Mouse (Mus musculus): ENCODE results near the gene Ehd2.
A peak's percentile ranks its signal among the peaks of the same experiment; 100 is the strongest.
"Not testable (repeated sequence)": the region's sequence is repeated elsewhere in the genome, so short reads cannot be mapped to it uniquely, and the experiment has no call there.

Gene Ehd2

DNA sequence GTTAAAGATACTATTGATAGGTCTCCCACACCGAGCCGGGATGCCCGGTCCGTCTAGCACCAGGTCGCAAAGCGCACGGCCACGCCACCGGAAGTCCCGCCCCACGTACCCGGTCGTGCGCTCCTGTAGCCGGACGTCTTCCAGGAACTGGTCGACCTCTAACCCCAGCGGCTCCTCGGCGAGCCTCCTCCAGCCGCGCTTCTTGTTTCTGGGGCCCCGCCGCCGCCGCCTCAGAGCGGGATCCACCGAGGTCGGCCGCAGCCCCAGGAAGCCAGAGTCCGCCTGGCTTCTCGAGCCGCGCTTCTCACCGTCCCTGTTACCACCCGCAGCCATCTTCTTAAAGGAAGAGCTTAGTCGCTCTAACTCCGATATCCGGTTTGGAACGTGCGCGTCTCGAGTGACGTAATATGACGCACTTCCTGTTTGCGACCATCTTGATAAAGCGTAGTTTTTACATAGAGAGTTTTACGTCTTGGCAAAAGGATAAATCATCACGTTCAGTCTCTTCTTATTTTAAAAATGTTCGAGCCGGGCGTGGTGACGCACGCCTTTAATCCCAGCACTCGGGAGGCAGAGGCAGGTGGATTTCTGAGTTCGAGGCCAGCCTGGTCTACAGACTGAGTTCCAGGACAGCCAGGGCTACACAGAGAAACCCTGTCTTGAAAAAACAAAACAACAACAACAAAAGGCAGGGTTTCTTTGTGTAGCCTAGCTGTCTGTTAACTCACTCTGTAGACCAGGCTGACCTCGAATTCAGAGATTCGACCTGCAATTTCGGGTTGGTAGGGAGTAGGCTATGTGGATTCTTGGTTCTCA is 21.4 kb downstream of the Ehd2 start, which contains the start of gene Nop53:
Nop53 (minus strand) TSS at position 354 of the 816 bp plus-strand sequence.
- DNase-seq (ENCODE audit: low read depth, low spot score): peak; percentile 96

DNA sequence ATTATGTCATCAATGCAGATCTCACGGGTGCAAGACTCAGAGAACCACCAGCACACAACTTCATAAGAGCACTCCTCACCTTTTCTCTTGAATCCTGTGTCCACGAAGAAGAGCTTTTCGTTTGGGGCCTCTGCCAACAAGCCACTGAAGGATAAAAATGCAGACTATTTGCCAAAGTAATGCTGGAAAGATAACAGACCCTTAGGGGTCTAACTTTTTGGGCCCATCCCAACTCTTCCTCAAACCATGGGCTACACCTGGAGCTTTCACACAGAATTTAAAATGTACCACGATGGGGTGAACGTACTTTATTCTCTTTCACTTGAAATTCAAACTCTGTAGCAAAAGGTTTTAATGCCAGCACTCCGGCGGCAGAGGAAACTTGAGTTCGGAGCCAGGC is 22.2 kb downstream of the Ehd2 start:
- no peak for DNase-seq (ENCODE audit: low read depth, low spot score)

DNA sequence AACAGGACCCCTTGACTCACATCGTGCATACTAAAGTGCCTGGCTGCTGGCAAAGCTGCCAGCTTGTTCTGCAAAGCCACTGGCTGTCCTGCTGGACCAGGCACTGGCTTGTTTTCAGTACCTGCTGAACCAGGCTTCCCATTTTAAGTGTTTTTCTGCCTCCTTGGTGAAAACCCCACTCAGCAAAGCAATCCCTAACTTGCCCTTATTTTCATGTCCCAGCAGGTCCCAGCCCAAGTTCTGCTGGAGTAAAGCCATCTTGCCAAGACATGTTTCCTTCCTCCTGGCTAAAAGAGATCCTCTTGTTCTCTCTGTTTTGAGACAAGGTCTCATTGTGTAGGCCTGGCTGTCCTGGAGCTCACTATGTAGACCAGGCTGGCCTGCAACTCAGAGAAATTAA is 23.1 kb downstream of the Ehd2 start:
- DNase-seq (ENCODE audit: low read depth, low spot score): no peak

DNA sequence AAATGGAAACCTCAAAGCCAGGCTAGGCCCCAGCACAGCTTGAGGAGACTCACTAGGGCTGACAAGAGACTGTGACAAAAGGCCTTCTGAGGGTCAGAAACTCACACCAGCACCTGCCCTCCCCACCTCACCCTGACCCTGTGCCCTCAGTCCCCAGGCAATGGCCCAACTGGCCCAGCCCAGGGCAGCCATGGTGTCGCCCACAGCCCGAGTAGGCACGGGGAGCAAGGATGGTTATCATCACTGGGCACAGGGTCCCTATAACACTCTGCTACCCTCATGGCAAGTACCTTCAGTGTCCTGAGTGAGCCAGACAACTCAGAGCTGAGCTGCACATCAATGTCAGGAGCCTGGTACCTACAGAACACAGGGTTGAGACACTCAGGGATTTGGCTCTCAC is 28.7 kb downstream of the Ehd2 start:
- DNase-seq (ENCODE audit: low read depth, low spot score): no peak

DNA sequence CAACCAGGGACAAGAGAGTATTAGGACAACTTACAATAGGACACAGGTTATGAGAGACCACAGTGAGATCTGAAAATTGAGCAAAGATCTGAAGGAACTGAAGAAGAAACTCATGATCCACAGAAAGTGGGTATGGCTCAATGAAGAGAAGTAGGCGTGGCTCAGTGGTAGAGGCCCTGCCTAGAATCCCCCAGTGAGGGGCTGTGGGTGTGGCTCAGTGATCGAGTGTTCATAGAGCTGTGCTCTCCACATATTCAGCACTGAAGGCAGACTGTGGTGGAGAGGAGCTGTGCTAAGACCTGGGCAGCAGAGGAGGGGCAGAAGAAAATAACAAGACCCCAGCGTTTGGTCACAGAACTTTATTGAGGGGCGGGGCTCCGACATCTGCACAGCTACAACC is 29.9 kb downstream of the Ehd2 start:
- no peak for DNase-seq (ENCODE audit: low read depth, low spot score)

DNA sequence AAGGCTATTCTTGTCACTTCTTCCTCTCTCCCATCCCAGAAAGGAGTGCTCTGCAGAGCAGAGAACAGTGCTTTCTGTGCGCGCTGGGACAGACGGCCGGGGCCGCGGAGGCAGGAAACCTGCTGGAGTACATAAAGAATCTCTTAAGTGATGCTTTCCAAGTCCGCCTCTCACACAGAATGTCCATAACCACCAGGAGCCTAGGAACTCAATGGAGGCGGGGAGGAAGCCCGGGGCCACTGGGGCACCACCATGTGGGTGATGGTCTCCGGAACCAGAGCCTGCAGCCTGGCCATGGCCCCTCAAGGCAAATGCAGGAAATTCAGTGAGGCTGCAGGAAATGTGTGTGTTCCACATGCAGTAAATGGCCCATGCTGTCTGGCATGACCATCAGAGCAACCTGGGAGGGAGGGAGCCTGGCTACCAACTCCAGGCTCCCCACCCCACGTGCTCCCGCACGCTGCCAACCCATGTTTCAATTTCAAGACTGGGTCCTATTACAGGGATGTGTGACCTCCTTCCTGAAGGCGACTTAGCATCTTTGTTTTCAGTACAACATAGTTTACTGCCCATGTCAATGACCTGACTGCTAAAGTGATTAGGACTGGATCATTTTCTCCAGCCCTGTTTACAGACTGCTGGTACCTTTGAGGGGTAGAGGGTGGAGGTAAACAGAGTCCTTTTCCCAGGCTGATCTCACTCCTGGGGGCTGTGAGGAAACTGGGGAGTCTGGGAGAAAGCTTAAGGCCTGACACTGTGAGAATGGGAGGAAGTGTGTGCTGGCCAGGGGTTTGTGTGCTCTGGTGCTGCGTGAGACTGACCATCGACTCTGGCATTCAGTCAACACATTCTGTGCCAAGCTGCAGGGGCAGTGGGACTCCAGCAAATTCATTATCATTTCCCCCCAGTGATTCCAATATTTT is 33.7 kb downstream of the Ehd2 start:
- DNase-seq (ENCODE audit: low read depth, low spot score): no peak

DNA sequence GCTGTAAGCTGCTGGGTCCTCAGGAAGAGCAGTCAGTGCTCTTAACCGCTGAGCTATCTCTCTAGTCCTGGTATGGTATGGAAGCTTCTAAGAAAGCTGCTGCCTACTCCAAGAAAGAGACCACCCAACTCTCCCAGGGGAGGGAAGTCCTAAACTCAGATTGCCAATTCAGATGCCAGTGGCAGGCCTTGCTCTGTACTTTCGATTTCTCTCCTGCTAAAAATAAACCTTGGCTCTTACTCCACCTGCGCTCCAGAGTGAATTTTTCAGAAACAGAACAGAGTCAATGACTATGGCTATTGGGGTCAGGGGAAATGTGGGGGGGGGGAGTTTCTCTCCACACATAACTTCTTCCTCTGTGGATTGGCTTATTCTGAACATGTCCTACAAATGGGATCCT is 35.7 kb downstream of the Ehd2 start:
- DNase-seq (ENCODE audit: low read depth, low spot score): no peak

DNA sequence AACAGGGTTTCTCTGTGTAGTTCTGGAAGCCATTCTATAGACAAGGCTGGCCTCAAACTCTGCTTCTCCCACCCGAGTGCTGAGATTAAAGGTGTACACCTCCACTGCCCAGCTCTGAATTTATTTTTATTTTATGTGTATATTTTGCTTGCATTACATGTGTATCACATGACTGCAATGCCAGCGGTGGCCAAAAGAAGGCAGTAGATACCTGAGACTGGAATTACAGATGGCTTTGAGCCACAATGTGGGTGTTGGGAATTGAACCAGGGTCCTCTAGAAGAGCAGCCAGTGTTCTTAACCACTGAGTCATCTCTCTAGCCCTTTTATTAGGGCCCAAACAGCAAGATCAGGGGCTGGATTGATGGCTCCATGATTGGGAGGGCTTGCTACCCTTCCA is 36.8 kb downstream of the Ehd2 start:
- no peak for DNase-seq (ENCODE audit: low read depth, low spot score)

DNA sequence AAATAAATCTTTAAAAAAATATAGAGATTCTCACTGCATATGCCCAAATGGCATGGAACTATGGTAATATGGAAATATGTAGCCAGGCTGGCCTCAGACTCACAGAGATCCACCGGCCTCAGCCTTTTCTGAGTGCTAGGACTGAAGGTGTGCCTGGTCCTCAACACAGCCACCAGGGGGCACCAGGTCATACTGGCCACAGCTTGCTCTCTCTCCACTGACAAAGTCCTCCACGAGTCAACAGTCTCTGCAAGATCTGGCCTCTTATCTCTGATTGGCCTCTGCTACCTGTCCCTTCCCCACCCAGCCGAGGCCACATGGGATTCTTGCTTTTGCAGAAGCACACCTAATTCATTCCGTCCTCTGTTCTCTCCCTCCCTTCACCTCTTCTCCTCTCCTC is 37.5 kb downstream of the Ehd2 start:
- no peak for DNase-seq (ENCODE audit: low read depth, low spot score)

- peak; percentile 87 for DNase-seq (ENCODE audit: low read depth, low spot score)
These were observed 45.1 kb downstream of the Ehd2 start, which contains the start of gene Selenow for GRCm38 (mm10) chr7:15922220-15922773. Gene Selenow (minus strand): TSS chr7:15922402.

GRCm38 (mm10) chr7:15921796-15922195 is 45.6 kb downstream of the Ehd2 start:
- DNase-seq (ENCODE audit: low read depth, low spot score): no peak

DNA sequence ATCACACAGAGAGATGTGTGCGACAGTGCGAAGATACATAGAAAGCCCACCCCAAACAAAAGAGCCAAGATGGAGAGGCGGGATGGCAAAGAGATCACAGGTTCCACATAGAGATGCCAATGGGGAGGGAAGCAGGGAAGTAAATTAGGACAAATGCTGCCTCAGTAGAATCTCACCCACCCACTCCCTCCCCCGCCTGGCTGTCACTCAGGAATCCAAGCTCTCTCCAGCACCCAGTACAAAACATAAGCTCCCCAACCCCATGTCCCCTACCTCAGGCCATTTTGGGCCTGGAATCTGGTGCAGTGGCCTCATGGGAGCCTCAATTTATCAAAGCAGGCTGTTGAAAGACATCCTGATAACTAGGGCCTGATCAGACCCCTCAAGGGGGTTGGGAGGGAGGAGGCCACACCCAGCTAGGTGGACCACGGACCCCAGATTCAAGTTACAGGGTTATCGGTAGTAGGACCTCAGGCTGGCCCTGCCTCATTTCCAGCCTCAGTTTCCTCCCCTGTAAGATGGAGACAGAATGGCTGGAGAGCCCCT is 46.6 kb downstream of the Ehd2 start:
- DNase-seq (ENCODE audit: low read depth, low spot score): no peak

DNA sequence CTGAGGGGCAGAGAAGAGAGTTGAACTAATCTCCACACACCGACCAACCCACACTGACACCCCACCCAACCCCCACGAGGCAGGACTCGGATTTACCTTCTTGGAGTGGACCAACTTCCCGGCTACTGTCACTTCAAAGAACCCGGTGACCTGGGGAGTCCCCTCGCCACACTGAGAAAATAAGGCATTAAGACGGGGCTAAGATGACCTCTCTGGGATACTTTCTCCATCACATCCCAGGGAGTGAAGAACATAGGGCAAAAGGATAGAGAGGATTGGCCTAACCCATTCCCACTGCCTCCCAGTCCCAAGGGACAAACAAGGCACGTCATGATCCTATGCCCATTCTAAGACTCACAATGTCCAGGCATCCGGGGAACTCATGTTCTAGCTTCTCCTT is 47.4 kb downstream of the Ehd2 start:
- DNase-seq (ENCODE audit: low read depth, low spot score): no peak

- DNase-seq (ENCODE audit: low read depth, low spot score): no peak
These were observed 49.0 kb downstream of the Ehd2 start for GRCm38 (mm10) chr7:15918371-15918770.

DNA sequence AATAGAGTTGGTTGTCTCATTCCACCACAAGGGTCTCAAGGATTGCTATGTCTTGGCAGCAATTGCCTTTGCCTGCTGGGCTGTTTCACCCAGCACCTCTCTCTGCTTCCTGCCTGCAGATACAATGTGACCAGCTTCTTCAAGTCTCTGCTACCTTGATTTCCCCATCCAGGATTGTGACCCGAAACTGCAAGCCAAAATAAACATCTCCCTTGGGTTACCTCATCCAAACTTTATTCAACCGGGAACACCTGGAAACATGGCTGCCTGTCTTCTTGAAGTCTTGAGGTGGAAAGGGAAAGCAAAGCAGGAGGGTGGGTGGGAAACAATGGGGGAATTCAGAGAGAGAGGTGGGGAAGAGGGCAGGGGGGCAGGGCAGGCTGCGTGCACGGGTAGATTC is 50.4 kb downstream of the Ehd2 start:
- DNase-seq (ENCODE audit: low read depth, low spot score): no peak

DNA sequence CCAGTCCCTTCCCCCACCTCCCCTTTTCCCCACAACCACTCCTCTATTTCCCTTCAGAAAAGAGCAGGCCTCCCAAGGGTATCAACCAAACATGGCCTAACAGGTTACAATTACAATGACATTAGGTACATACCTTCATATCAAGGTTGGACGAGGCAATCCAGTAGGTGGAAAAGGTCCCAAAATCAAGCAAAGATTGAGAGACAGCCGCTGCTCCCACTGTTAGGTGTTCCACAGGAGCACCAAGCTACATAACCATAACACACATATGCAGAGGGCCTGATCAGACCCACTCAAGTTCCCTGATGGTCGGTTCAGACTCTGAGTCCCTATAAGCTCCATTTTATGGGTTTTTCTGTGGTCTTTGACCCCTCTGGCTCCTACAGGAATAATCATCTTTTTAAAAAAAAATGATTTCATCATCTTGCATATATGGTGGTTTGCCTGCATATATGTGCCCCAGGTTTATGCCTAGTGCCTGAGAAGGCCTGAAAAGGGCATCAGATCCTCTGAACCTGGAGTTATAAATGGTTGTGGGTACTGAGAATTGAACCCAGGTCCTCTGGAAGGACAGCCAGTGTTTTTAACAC is 51.1 kb downstream of the Ehd2 start:
- no peak for DNase-seq (ENCODE audit: low read depth, low spot score)

- not testable (repeated sequence) for DNase-seq (ENCODE audit: low read depth, low spot score)
These were observed 51.7 kb downstream of the Ehd2 start for GRCm38 (mm10) chr7:15915695-15916094.

GRCm38 (mm10) chr7:15914751-15915150 is 52.6 kb downstream of the Ehd2 start:
- no peak for DNase-seq (ENCODE audit: low read depth, low spot score)

GRCm38 (mm10) chr7:15914252-15914651 is 53.1 kb downstream of the Ehd2 start:
- peak; percentile 39 for DNase-seq (ENCODE audit: low read depth, low spot score)

GRCm38 (mm10) chr7:15912183-15912582 is 55.2 kb downstream of the Ehd2 start:
- peak; percentile 95 for DNase-seq (ENCODE audit: low read depth, low spot score)

DNA sequence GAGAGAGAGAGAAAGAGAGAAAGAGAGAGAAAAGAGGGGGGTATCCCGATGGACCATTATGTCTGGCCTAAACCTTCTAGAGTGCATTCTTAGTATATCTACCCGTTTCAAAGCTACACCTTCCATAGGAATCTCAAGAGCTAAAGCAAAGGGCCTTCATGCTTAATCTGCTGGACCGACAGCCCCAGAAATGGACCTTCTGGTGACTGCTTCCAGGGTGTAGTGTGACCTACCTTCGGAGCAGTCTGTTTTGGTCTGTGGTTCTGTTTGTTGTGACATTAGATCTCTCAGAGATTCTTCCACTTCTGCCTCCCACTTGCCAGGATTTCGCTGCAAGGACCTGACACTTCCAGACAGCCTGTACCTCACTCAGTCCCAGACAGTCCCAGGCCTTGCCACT is 56.8 kb downstream of the Ehd2 start:
- DNase-seq (ENCODE audit: low read depth, low spot score): no peak

All from retina, postnatal 7 days (tissue).